Mouse (Mus musculus) G1E (cell line): ENCODE results near the gene Dguok. TPM values are rescaled to one million over a fixed set of nuclear protein-coding genes. Genes with fewer than 3 reads are reported as not detected.

Experiments used
- ATAC-seq: 2 replicates; pipeline ENCODE4 v1.8.0; 2016; ENCODE audit warnings: mild to moderate bottlenecking; ENCODE audit not compliant: insufficient number of reproducible peaks, poor library complexity, low FRiP score, severe bottlenecking; ENCODE audit errors: extremely low read depth
- DNase-seq: peaks from one replicate; pipeline ENCODE4 v3.0.0; 2012; ENCODE audit warnings: low spot score
- H3K27me3 ChIP-seq: 2 replicates; pipeline ENCODE4 v1.6.1; 2012; ENCODE audit warnings: mild to moderate bottlenecking, low read length, inconsistent platforms; ENCODE audit not compliant: insufficient read depth
- H3K36me3 ChIP-seq: replicated peaks from 2 replicates; pipeline ENCODE3; 2012; ENCODE audit warnings: mild to moderate bottlenecking, inconsistent platforms
- H3K4me1 ChIP-seq: 2 replicates; pipeline ENCODE4 v1.6.1; 2012; ENCODE audit warnings: low read depth, low read length, inconsistent platforms, mixed read lengths; ENCODE audit not compliant: insufficient read depth
- H3K4me3 ChIP-seq: 2 replicates; pipeline ENCODE4 v1.5.1; 2012; ENCODE audit warnings: low read depth, mild to moderate bottlenecking, inconsistent platforms, low read length, moderate library complexity, mixed read lengths
- H3K9me3 ChIP-seq: replicated peaks from 2 replicates; pipeline ENCODE4 v1.6.1; 2012; ENCODE audit warnings: inconsistent platforms
- CTCF ChIP-seq: IDR thresholded peaks from 2 replicates; pipeline ENCODE4 v1.5.1; 2012; ENCODE audit warnings: low read depth, low read length, inconsistent platforms, mixed read lengths
- GATA1 ChIP-seq: IDR thresholded peaks from 2 replicates; pipeline ENCODE4 v1.6.1; 2012; ENCODE audit warnings: borderline replicate concordance, low read length, inconsistent platforms, mixed read lengths
- GATA2 ChIP-seq: IDR thresholded peaks from 2 replicates; pipeline ENCODE4 v1.6.1; 2012; ENCODE audit warnings: low read depth, low read length, inconsistent platforms, borderline replicate concordance
- POLR2AphosphoS5 ChIP-seq: IDR thresholded peaks from 2 replicates; pipeline ENCODE4 v1.6.1; 2012; ENCODE audit warnings: low read depth, low read length, inconsistent platforms; ENCODE audit not compliant: insufficient replicate concordance
- TAL1 ChIP-seq: conservative IDR thresholded peaks from 2 replicates; pipeline ENCODE4 v1.6.1; 2012; ENCODE audit warnings: low read depth, low read length, inconsistent platforms, mixed read lengths
- polyA plus RNA-seq: library from polyadenylated mRNA; stranded (reverse); fragments of >175 nt; gene quantifications from 2 replicates; pipeline ENCODE4 v1.2.3, GENCODE M21; 2012
- total RNA-seq, 2 experiments: library from RNA; stranded (forward) in 1 of 2; stranded (reverse) in 1 of 2; fragments of 200-1000 nt in 1 of 2; fragments of >200 nt in 1 of 2; fragmentation: Nextera tagmentation in 1 of 2; gene quantifications; 2 replicates each; pipeline ENCODE4 v1.2.3; 2014 to 2017

The Dguok gene
- total and polyA plus RNA-seq, 3 experiments = 6.7 to 25.6 (median 25.1) TPM

GRCm38 (mm10) chr6:83443441-83444340 is 63.1 kb downstream of the Dguok start:
- Histone ChIP-seq H3K4me1 (peaks cover 97% of the 10 kb centered on the region), H3K4me3 (peak overlapping the region; percentile 58; the same call in 1 of the 2 replicates), H3K36me3 (peaks cover 95% of the 10 kb centered on the region), H3K9me3 (no peaks in the 10 kb centered on the region), H3K27me3 (no peaks in the 10 kb centered on the region)
- no peak for ATAC-seq
- no peak for DNase-seq
- TF ChIP-seq GATA2 = no peak
- TF ChIP-seq POLR2AphosphoS5 = no peak
- no peak for TF ChIP-seq GATA1
- TF ChIP-seq TAL1 = no peak
- no peak for TF ChIP-seq CTCF

- peak; percentile 69 for ATAC-seq
Observed at GRCm38 (mm10) chr6:83442639-83443038, 64.1 kb downstream of the Dguok start.

GRCm38 (mm10) chr6:83441259-83442061 is 65.3 kb downstream of the Dguok start:
- peaks cover 95% of the 10 kb centered on the region for H3K4me1 ChIP-seq
- H3K9me3 ChIP-seq = no peaks in the 10 kb centered on the region
- DNase-seq (peak; percentile 93), ATAC-seq (peak; percentile 57)
- no peak for TF ChIP-seq POLR2AphosphoS5
- TF ChIP-seq GATA2 = no peak
- no peak for TF ChIP-seq CTCF
- no peak for TF ChIP-seq TAL1
- TF ChIP-seq GATA1 = no peak
- no peaks in the 10 kb centered on the region for H3K27me3 ChIP-seq
- peaks cover 94% of the 10 kb centered on the region for H3K36me3 ChIP-seq
- peak overlapping the region; percentile 74 for H3K4me3 ChIP-seq

More at GRCm38 (mm10) chr6:83442639-83443038, 64.1 kb downstream of the Dguok start:
- DNase-seq = peak; percentile 41
- Histone ChIP-seq H3K4me3 (peak overlapping the region; percentile 58; the same call in 1 of the 2 replicates), H3K9me3 (no peaks in the 10 kb centered on the region), H3K27me3 (no peaks in the 10 kb centered on the region), H3K36me3 (peaks cover 95% of the 10 kb centered on the region), H3K4me1 (peaks cover 95% of the 10 kb centered on the region)
- TF ChIP-seq CTCF (no peak), TAL1 (no peak), GATA2 (no peak), POLR2AphosphoS5 (no peak), GATA1 (no peak)

- no peak for TF ChIP-seq GATA2
- no peak for TF ChIP-seq TAL1
- TF ChIP-seq GATA1 = no peak
- TF ChIP-seq POLR2AphosphoS5 = no peak
- TF ChIP-seq CTCF = no peak
- peaks cover 94% of the 10 kb centered on the region for H3K4me1 ChIP-seq
- no peaks in the 10 kb centered on the region for H3K27me3 ChIP-seq
- H3K4me3 ChIP-seq = peak overlapping the region; percentile 74
- peaks cover 94% of the 10 kb centered on the region for H3K36me3 ChIP-seq
- no peaks in the 10 kb centered on the region for H3K9me3 ChIP-seq
- DNase-seq (peak; percentile 45), ATAC-seq (no peak)
Observed at GRCm38 (mm10) chr6:83440510-83441258, 66.1 kb downstream of the Dguok start.

DNA sequence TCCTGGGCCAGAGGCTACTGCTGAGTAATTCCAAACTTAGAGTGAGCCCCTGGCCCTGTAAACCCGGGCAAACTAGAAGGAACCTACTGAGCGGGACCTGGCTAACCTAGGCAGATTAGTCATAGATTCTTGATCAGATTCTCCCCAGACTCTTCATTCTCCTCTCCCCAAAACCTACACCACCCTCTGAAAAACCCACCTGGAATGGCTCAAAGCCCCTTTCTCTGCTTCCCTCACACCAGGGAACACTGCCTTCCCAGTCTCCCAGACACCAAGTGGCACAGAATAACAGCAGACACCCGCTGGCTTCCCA is 66.6 kb downstream of the Dguok start:
- H3K9me3 ChIP-seq = no peaks in the 10 kb centered on the region
- no peaks in the 10 kb centered on the region for H3K27me3 ChIP-seq
- H3K36me3 ChIP-seq = peaks cover 94% of the 10 kb centered on the region
- TF ChIP-seq CTCF = no peak
- no peak for TF ChIP-seq TAL1
- no peak for TF ChIP-seq GATA2
- no peak for TF ChIP-seq GATA1
- no peak for TF ChIP-seq POLR2AphosphoS5
- peak overlapping the region; percentile 74; the same call in 1 of the 2 replicates for H3K4me3 ChIP-seq
- no peak for ATAC-seq
- no peak for DNase-seq
- H3K4me1 ChIP-seq = peaks cover 89% of the 10 kb centered on the region
